Mouse (Mus musculus) CH12.LX (cell line): ENCODE results near the gene Vax1. TPM values are rescaled to one million over a fixed set of nuclear protein-coding genes. Genes with fewer than 3 reads are reported as not detected.

Experiments
- DNase-seq: peaks from one replicate; pipeline ENCODE4 v3.0.0-alpha.2; 2013; ENCODE audit errors: extremely low read depth
- H3K27ac ChIP-seq: 2 replicates; pipeline ENCODE4 v1.5.1; 2012; ENCODE audit warnings: low read depth, mild to moderate bottlenecking, control low read depth, moderate library complexity; ENCODE audit not compliant: insufficient read depth
- H3K27me3 ChIP-seq: replicated peaks from 2 replicates; pipeline ENCODE3; 2012; ENCODE audit warnings: inconsistent platforms
- H3K36me3 ChIP-seq, 2 experiments: replicated peaks in 1 of 2; 2 replicates each; pipeline versions ENCODE3 to v1.6.1; 2012; ENCODE audit warnings: inconsistent platforms in 1 of 2, low read length in 1 of 2, mild to moderate bottlenecking in 1 of 2, mixed read lengths in 1 of 2, moderate library complexity in 1 of 2; ENCODE audit not compliant: control insufficient read depth in 1 of 2, insufficient read depth in 1 of 2
- H3K4me1 ChIP-seq, 2 experiments: 2 replicates each; pipeline ENCODE4 v1.6.1; 2012; ENCODE audit warnings: inconsistent platforms in 1 of 2, moderate library complexity in 1 of 2; ENCODE audit not compliant: insufficient read depth in 2 of 2, control insufficient read depth in 1 of 2
- H3K4me2 ChIP-seq: 2 replicates; pipeline ENCODE4 v1.6.1; 2012; ENCODE audit warnings: low read depth, mild to moderate bottlenecking, control low read depth; ENCODE audit not compliant: poor library complexity, insufficient read depth, severe bottlenecking
- H3K4me3 ChIP-seq, 3 experiments: fragments of 150-350 bp in 1 of 3; sonication (generic) in 1 of 3; replicated peaks in 1 of 3; 2 replicates each; pipeline versions ENCODE3 to v1.5.1; 2011 to 2012; ENCODE audit warnings: low read depth in 2 of 3, low read length in 2 of 3, mild to moderate bottlenecking in 2 of 3, moderate library complexity in 2 of 3, control low read depth in 1 of 3, improper control_type of control experiment in 1 of 3, inconsistent platforms in 1 of 3, mixed read lengths in 1 of 3; ENCODE audit not compliant: poor library complexity in 1 of 3
- H3K79me2 ChIP-seq: replicated peaks from 2 replicates; pipeline ENCODE4 v1.6.1; 2012; ENCODE audit warnings: mild to moderate bottlenecking, moderate library complexity; ENCODE audit not compliant: control insufficient read depth, poor library complexity, insufficient read depth, severe bottlenecking; ENCODE audit errors: extremely low read depth
- H3K9ac ChIP-seq: 2 replicates; pipeline ENCODE4 v1.6.1; 2012; ENCODE audit warnings: low read depth, mild to moderate bottlenecking, control low read depth, moderate library complexity; ENCODE audit not compliant: insufficient read depth
- H3K9me3 ChIP-seq: replicated peaks from 2 replicates; pipeline ENCODE3; 2012; ENCODE audit warnings: low read length, inconsistent platforms, mixed read lengths
- BHLHE40 ChIP-seq: IDR thresholded peaks from 2 replicates; pipeline ENCODE4 v1.6.1; 2011; ENCODE audit warnings: mild to moderate bottlenecking, low read depth, low read length, improper control_type of control experiment
- CHD1 ChIP-seq: IDR thresholded peaks from 2 replicates; pipeline ENCODE4 v1.6.1; 2012; ENCODE audit warnings: low read depth, low read length, improper control_type of control experiment, inconsistent platforms
- E2F4 ChIP-seq: IDR thresholded peaks from 2 replicates; pipeline ENCODE4 v1.6.1; 2011; ENCODE audit warnings: low read depth, low read length, improper control_type of control experiment; ENCODE audit not compliant: insufficient replicate concordance
- ETS1 ChIP-seq: conservative IDR thresholded peaks from 2 replicates; pipeline ENCODE4 v1.6.1; 2012; ENCODE audit warnings: low read depth, mild to moderate bottlenecking, inconsistent platforms, low read length, improper control_type of control experiment, moderate library complexity
- GABPA ChIP-seq: IDR thresholded peaks from 2 replicates; pipeline ENCODE4 v1.6.1; 2012; ENCODE audit warnings: low read depth, low read length, improper control_type of control experiment, inconsistent platforms; ENCODE audit not compliant: insufficient replicate concordance
- HCFC1 ChIP-seq: IDR thresholded peaks from 2 replicates; pipeline ENCODE4 v1.6.1; 2012; ENCODE audit warnings: low read depth, mild to moderate bottlenecking, inconsistent platforms, low read length, improper control_type of control experiment
- JUND ChIP-seq: conservative IDR thresholded peaks from 2 replicates; pipeline ENCODE4 v1.6.1; 2011; ENCODE audit warnings: low read depth, low read length, improper control_type of control experiment
- KAT2A ChIP-seq: IDR thresholded peaks from 2 replicates; pipeline ENCODE4 v1.6.1; 2012; ENCODE audit warnings: low read length, improper control_type of control experiment, inconsistent platforms; ENCODE audit not compliant: insufficient replicate concordance
- MAFK ChIP-seq: IDR thresholded peaks from 2 replicates; pipeline ENCODE4 v1.6.1; 2011; ENCODE audit warnings: low read length, improper control_type of control experiment; ENCODE audit not compliant: insufficient replicate concordance
- MAX ChIP-seq: IDR thresholded peaks from 2 replicates; pipeline ENCODE4 v1.6.1; 2011; ENCODE audit warnings: low read length, improper control_type of control experiment
- MAZ ChIP-seq: IDR thresholded peaks from 2 replicates; pipeline ENCODE4 v1.6.1; 2012; ENCODE audit warnings: low read depth, mild to moderate bottlenecking, inconsistent platforms, low read length, improper control_type of control experiment, moderate library complexity
- MEF2A ChIP-seq: IDR thresholded peaks from 2 replicates; pipeline ENCODE4 v1.6.1; 2014; ENCODE audit warnings: low read depth, mild to moderate bottlenecking, inconsistent platforms, low read length, improper control_type of control experiment, borderline replicate concordance
- MXI1 ChIP-seq: IDR thresholded peaks from 2 replicates; pipeline ENCODE4 v1.6.1; 2011; ENCODE audit warnings: mild to moderate bottlenecking, low read depth, low read length, improper control_type of control experiment
- MYC ChIP-seq: IDR thresholded peaks from 2 replicates; pipeline ENCODE4 v1.6.1; 2011; ENCODE audit warnings: low read depth, mild to moderate bottlenecking, improper control_type of control experiment, low read length
- NRF1 ChIP-seq: IDR thresholded peaks from 2 replicates; pipeline ENCODE4 v1.6.1; 2014; ENCODE audit warnings: low read depth, mild to moderate bottlenecking, inconsistent platforms, low read length, improper control_type of control experiment, moderate library complexity
- POLR2A ChIP-seq: IDR thresholded peaks from 2 replicates; pipeline ENCODE4 v1.6.1; 2011; ENCODE audit warnings: low read depth, mild to moderate bottlenecking, improper control_type of control experiment, low read length
- RCOR1 ChIP-seq: conservative IDR thresholded peaks from 2 replicates; pipeline ENCODE4 v1.6.1; 2012; ENCODE audit warnings: low read depth, mild to moderate bottlenecking, inconsistent platforms, low read length, improper control_type of control experiment
- SIN3A ChIP-seq: IDR thresholded peaks from 2 replicates; pipeline ENCODE4 v1.6.1; 2012; ENCODE audit warnings: low read length, improper control_type of control experiment, inconsistent platforms
- TBP ChIP-seq: conservative IDR thresholded peaks from 2 replicates; pipeline ENCODE4 v1.6.1; 2011; ENCODE audit warnings: low read depth, low read length, improper control_type of control experiment
- TCF12 ChIP-seq: IDR thresholded peaks from 2 replicates; pipeline ENCODE4 v1.6.1; 2014; ENCODE audit warnings: low read depth, mild to moderate bottlenecking, inconsistent platforms, low read length, improper control_type of control experiment
- USF1 ChIP-seq: IDR thresholded peaks from 2 replicates; pipeline ENCODE4 v1.6.1; 2014; ENCODE audit warnings: low read depth, mild to moderate bottlenecking, inconsistent platforms, low read length, improper control_type of control experiment
- USF2 ChIP-seq: conservative IDR thresholded peaks from 2 replicates; pipeline ENCODE4 v1.6.1; 2011; ENCODE audit warnings: low read depth, low read length, improper control_type of control experiment
- ZC3H11A ChIP-seq: IDR thresholded peaks from 2 replicates; pipeline ENCODE4 v1.6.1; 2012; ENCODE audit warnings: low read depth, mild to moderate bottlenecking, inconsistent platforms, low read length, improper control_type of control experiment
- ZMIZ1 ChIP-seq: IDR thresholded peaks from 2 replicates; pipeline ENCODE4 v1.6.1; 2012; ENCODE audit warnings: low read depth, mild to moderate bottlenecking, inconsistent platforms, low read length, improper control_type of control experiment
- dilution Hi-C: fragments of 300-500 bp; cut with MboI; formaldehyde crosslinking; loops from 2 replicates; pipeline ENCODE4 v1.14.3; 2020; ENCODE audit warnings: low sequenced_read_pairs; ENCODE audit not compliant: extremely low pct_unique_long_range_greater_than_20kb, extremely low pct_ligation_motif_present
- in situ Hi-C: fragments of 300-500 bp; cut with MboI; formaldehyde crosslinking; loops from 3 replicates; pipeline ENCODE4 v1.14.3; 2019; ENCODE audit warnings: low sequenced_read_pairs, low pct_ligation_motif_present, low pct_unique_long_range_greater_than_20kb, mixed read lengths
- polyA plus RNA-seq: library from polyadenylated mRNA; unstranded; fragments of >175 nt; gene quantifications from 2 replicates; pipeline ENCODE4 v1.2.1, GENCODE M21; 2012; ENCODE audit warnings: low read depth; ENCODE audit not compliant: insufficient read length
- total RNA-seq, 2 experiments: library from RNA; depleted of rRNA; stranded (reverse); fragments of 300-350 nt in 1 of 2; fragments of >200 nt in 1 of 2; gene quantifications; 2 replicates each; pipeline ENCODE4 v1.2.3; 2012 to 2014

Gene Vax1
- total and polyA plus RNA-seq, 3 experiments: not detected

DNA sequence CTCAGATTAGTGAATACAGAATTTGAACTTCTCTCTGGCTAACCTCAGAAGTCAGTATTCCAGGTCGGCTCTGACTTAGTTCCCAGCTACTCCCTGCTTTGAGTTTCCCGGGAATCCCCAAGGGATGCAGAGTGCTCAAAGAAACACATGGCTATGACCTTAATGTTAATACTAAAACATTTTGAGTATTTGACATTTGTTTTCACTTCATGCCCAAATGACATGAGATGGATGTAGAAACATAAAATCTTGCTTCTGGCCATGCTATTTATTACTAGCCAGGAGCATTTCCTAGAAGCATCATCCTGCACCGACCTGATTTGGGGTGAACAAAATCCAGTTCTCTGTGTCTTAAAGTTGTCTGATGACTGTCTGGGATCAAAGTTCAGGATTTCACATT, 2.9 kb upstream of the Vax1 start:
- H3K79me2 ChIP-seq: no peaks in the 10 kb centered on the region
- no peak overlapping the region for H3K4me2 ChIP-seq
- in situ Hi-C loops: no loop called here
- H3K36me3 ChIP-seq: no peaks in the 10 kb centered on the region
- H3K9ac ChIP-seq: no peak overlapping the region
- no peak overlapping the region for H3K4me3 ChIP-seq
- H3K27ac ChIP-seq: no peak overlapping the region
- no peaks in the 10 kb centered on the region for H3K27me3 ChIP-seq
- TF ChIP-seq E2F4: no peak
- no peak for TF ChIP-seq MAX
- TF ChIP-seq ETS1: no peak
- TF ChIP-seq USF1: no peak
- TF ChIP-seq GABPA: no peak
- no peak for TF ChIP-seq BHLHE40
- no peak for TF ChIP-seq USF2
- no peak for TF ChIP-seq ZC3H11A
- no peak for TF ChIP-seq MAZ
- peaks cover 0 to under 1% of the 10 kb centered on the region in 2 experiments; a peak in 1 of 4 replicates for H3K4me1 ChIP-seq
- dilution Hi-C loops: no loop called here
- peaks cover 15% of the 10 kb centered on the region for H3K9me3 ChIP-seq
- DNase-seq: no peak

- Histone ChIP-seq H3K4me2 (no peak overlapping the region), H3K27ac (no peak overlapping the region), H3K4me1 (no peaks in the 10 kb centered on the region), H3K36me3 (no peaks in the 10 kb centered on the region), H3K9me3 (peaks cover 15% of the 10 kb centered on the region), H3K4me3 (no peak overlapping the region), H3K9ac (no peak overlapping the region), H3K27me3 (no peaks in the 10 kb centered on the region), H3K79me2 (no peaks in the 10 kb centered on the region)
- DNase-seq: no peak
- in situ Hi-C loops (no loop called here), dilution Hi-C loops (no loop called here)
- no peak for TF ChIP-seq HCFC1
- TF ChIP-seq USF2: no peak
- TF ChIP-seq CHD1: no peak
- TF ChIP-seq MAX: no peak
- no peak for TF ChIP-seq MAFK
- TF ChIP-seq JUND: no peak
- no peak for TF ChIP-seq MYC
- no peak for TF ChIP-seq ZMIZ1
- TF ChIP-seq MEF2A: no peak
- no peak for TF ChIP-seq TBP
- TF ChIP-seq RCOR1: no peak
- TF ChIP-seq SIN3A: no peak
- no peak for TF ChIP-seq MAZ
- TF ChIP-seq POLR2A: no peak
- no peak for TF ChIP-seq GABPA
- TF ChIP-seq USF1: no peak
- TF ChIP-seq TCF12: no peak
- no peak for TF ChIP-seq MXI1
- TF ChIP-seq NRF1: no peak
- TF ChIP-seq KAT2A: no peak
Measured at GRCm38 (mm10) chr19:59171871-59172245, 2.0 kb upstream of the Vax1 start.
